Mouse (Mus musculus) hindbrain, embryonic 12.5 days (tissue): ENCODE measurements around the gene Slc35g3. TPM values are rescaled to one million over a fixed set of nuclear protein-coding genes. Genes with fewer than 3 reads are reported as not detected.

Experiments
- ATAC-seq: fragments of 200-750 bp; cut with Nextera tagmentation; 2 replicates; pipeline ENCODE4 v1.8.0; 2017; ENCODE audit warnings: moderate TSS enrichment; ENCODE audit not compliant: low FRiP score
- H3K27ac ChIP-seq: fragments of 300-500 bp; sonication (generic); 2 replicates; pipeline ENCODE4 v1.5.1; 2016; ENCODE audit warnings: mild to moderate bottlenecking
- H3K27me3 ChIP-seq: fragments of 300-500 bp; sonication (generic); 2 replicates; pipeline ENCODE4 v1.6.1; 2016; ENCODE audit warnings: mild to moderate bottlenecking
- H3K36me3 ChIP-seq: fragments of 300-500 bp; sonication (generic); 2 replicates; pipeline ENCODE4 v1.6.1; 2016; ENCODE audit warnings: mild to moderate bottlenecking
- H3K4me1 ChIP-seq: fragments of 300-500 bp; sonication (generic); 2 replicates; pipeline ENCODE4 v1.6.1; 2016
- H3K4me2 ChIP-seq: fragments of 300-500 bp; sonication (generic); replicated peaks from 2 replicates; pipeline ENCODE4 v1.6.1; 2016; ENCODE audit warnings: mild to moderate bottlenecking
- H3K4me3 ChIP-seq: fragments of 300-500 bp; sonication (generic); 2 replicates; pipeline ENCODE4 v1.5.1; 2016; ENCODE audit warnings: mild to moderate bottlenecking
- H3K9ac ChIP-seq: fragments of 300-500 bp; sonication (generic); 2 replicates; pipeline ENCODE4 v1.6.1; 2016; ENCODE audit warnings: mild to moderate bottlenecking, moderate library complexity
- H3K9me3 ChIP-seq: fragments of 300-500 bp; sonication (generic); replicated peaks from 2 replicates; pipeline ENCODE4 v1.6.1; 2016; ENCODE audit warnings: mild to moderate bottlenecking
- WGBS: fragments of 180-500 bp; shearing (Covaris S2); methylation state at CpG from one replicate; pipeline ENCODE4 v1.1.7; 2016; 5-methylcytosine and 5-hydroxymethylcytosine counted together
- polyA plus RNA-seq: library from polyadenylated mRNA; unstranded; fragments of >200 nt; fragmentation: Nextera tagmentation; extraction: Ambion mirVana; gene quantifications from 2 replicates; pipeline ENCODE4 v1.2.1, GENCODE M21; 2016

Slc35g3 gene
- polyA plus RNA-seq, 1 experiment from 2014 or later: 0.61 TPM

DNA sequence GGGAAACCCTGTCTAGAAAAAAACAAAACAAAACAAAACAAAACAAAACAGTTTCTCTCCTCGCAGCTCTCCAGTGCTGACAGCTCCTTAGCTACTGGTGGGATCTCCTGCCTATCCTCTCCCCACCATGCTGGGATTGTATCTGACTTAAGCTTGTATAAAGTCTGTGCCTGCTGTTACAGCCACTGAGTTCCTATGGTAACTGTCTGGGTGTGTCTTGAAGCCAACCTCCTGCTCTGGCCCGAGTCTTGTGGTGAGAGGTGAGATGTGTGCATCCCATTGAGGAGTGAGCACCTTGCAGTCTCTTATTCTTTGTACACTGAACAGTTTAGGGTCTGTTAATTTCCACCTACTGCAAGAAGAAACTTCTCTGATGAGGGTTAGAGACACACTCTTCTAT, 38.7 kb downstream of the Slc35g3 start:
- no peak overlapping the region for H3K27ac ChIP-seq
- no peak overlapping the region for H3K9ac ChIP-seq
- H3K9me3 ChIP-seq: no peaks in the 10 kb centered on the region
- H3K4me3 ChIP-seq: no peak overlapping the region
- H3K4me1 ChIP-seq: 0 out of 2 replicates have a peak, but pooled peaks cover 5% of the 10 kb centered on the region
- no peak overlapping the region for H3K4me2 ChIP-seq
- no peak for ATAC-seq
- WGBS: 47% methylated on average over 2 of the region's 2 CpGs
- H3K36me3 ChIP-seq: no peaks in the 10 kb centered on the region
- H3K27me3 ChIP-seq: no peaks in the 10 kb centered on the region

DNA sequence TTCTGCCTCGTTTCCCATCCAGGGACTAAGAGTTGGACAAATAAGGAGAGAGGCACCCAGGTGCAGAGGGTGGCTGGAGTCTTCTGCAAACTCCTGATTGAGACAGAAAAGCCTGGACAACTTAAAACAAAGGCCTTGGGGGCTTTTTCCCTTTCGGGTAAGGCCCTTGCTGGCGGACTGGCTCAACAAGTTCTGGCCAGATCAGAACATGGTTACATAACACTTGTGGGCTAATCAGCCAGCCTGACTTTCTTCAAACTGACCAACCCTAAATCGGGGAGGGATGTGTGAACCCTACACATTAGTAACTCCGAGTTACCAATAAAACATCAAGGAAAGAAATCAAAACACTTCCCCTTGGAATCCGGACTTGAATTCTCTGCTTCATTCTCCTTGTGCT, 40.9 kb downstream of the Slc35g3 start:
- H3K27ac ChIP-seq: no peak overlapping the region
- H3K9me3 ChIP-seq: no peaks in the 10 kb centered on the region
- H3K4me1 ChIP-seq: peaks cover 9% of the 10 kb centered on the region
- no peak overlapping the region for H3K4me3 ChIP-seq
- H3K4me2 ChIP-seq: no peak overlapping the region
- 84% methylated on average over 6 of the region's 6 CpGs for WGBS
- H3K36me3 ChIP-seq: no peaks in the 10 kb centered on the region
- ATAC-seq: no peak
- H3K27me3 ChIP-seq: no peaks in the 10 kb centered on the region
- no peak overlapping the region for H3K9ac ChIP-seq

DNA sequence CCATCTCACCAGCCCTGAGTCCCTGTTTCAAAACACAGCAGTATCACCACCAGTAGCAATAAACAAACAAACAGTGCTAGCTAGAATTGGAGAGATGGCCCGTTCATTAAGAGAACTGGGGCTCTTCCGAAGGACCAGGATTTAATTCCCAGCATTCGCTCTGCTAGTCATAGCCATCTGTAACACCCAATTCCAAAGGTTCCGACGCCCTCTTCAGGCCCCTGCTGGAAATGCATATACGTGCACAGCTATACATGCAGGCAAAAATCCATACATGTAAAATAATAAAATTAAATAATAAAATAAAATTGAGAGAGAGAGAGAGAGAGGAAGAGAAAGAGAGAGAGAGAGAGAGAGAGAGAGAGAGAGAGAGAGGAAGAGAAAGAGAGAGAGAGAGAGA, 42.3 kb downstream of the Slc35g3 start:
- Histone ChIP-seq H3K4me2 (no peak overlapping the region), H3K4me1 (peaks cover 12% of the 10 kb centered on the region), H3K27me3 (no peaks in the 10 kb centered on the region), H3K9ac (no peak overlapping the region), H3K27ac (no peak overlapping the region), H3K4me3 (no peak overlapping the region), H3K36me3 (no peaks in the 10 kb centered on the region), H3K9me3 (no peaks in the 10 kb centered on the region)
- 66% methylated on average over 6 of the region's 6 CpGs for WGBS
- no peak for ATAC-seq

DNA sequence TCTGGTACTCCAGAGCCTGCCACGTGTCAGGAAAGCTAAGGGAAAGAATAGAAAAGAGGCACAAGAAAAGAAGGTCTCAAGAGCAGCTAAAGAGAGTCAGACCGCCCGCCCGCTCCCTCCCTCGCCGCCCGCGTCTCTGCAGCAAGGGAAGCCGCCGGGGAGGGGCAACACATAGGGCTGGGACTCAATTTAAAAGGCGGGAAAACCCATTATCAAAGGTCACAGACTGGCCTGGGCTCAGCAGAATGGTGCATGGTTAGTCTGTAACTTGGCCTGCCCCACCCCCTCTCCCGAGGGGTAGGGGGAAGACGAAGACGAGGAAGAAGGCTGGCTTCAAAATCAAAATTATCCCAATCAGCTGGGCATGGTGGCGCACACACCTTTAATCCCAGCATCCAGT, 43.1 kb downstream of the Slc35g3 start:
- peaks cover 12% of the 10 kb centered on the region for H3K4me1 ChIP-seq
- H3K9ac ChIP-seq: no peak overlapping the region
- H3K4me2 ChIP-seq: 0 out of 2 replicates have a peak overlapping the region, but pooled peaks have one; percentile 3
- H3K9me3 ChIP-seq: no peaks in the 10 kb centered on the region
- no peaks in the 10 kb centered on the region for H3K36me3 ChIP-seq
- 0 out of 2 replicates have a peak, but pooled peaks cover under 1% of the 10 kb centered on the region for H3K27me3 ChIP-seq
- H3K4me3 ChIP-seq: no peak overlapping the region
- 29% methylated on average over 15 of the region's 15 CpGs for WGBS
- no peak overlapping the region for H3K27ac ChIP-seq
- ATAC-seq: no peak

DNA sequence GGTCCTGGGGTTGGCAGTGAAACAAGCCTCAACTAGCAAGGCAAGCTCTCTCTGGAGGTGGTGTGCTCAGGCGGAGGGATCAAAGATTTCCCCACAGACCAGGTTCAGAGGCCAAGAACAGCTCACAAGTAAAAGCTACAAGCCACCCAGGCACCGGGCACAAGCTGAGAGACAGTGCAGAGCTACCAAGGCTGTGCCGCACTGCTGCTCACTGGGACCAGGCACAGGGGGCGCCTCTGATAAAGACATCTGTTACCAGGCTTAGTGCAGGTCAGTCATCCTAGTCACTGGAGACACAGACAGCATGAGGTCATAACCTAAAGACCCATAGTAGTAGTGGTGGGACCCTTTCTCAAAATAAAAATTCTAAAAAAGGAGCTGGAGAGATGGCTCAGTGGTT, 44.8 kb downstream of the Slc35g3 start:
- H3K27ac ChIP-seq: no peak overlapping the region
- no peak overlapping the region for H3K4me3 ChIP-seq
- H3K9ac ChIP-seq: no peak overlapping the region
- no peak for ATAC-seq
- H3K36me3 ChIP-seq: no peaks in the 10 kb centered on the region
- peaks cover 12% of the 10 kb centered on the region for H3K4me1 ChIP-seq
- H3K9me3 ChIP-seq: no peaks in the 10 kb centered on the region
- H3K27me3 ChIP-seq: 0 out of 2 replicates have a peak, but pooled peaks cover 2% of the 10 kb centered on the region
- WGBS: 59% methylated on average over 4 of the region's 4 CpGs
- no peak overlapping the region for H3K4me2 ChIP-seq

DNA sequence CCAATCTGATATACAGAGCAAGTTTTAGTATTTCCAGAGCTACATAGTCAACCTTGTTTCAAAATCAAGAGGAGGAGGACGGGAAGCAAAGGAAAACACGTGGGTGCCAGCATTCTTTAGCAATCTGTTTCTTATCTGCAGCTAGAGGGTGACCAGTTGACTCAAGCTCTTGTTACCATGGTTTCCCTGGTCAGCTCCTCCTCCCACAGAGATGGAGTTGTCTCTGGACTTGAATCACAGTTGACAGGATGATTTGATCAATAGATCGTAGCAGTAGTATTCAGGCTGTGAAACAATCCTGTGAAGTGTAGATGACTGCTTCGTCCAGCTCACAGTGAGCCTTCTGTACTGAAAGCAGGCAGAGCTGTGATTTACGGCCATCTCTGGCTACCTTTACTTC, 45.8 kb downstream of the Slc35g3 start:
- Histone ChIP-seq H3K4me3 (no peak overlapping the region), H3K9me3 (no peaks in the 10 kb centered on the region), H3K4me1 (peaks cover 12% of the 10 kb centered on the region), H3K9ac (no peak overlapping the region), H3K4me2 (no peak overlapping the region), H3K27me3 (0 out of 2 replicates have a peak, but pooled peaks cover 2% of the 10 kb centered on the region), H3K27ac (no peak overlapping the region), H3K36me3 (no peaks in the 10 kb centered on the region)
- WGBS: 21% methylated on average over 5 of the region's 5 CpGs
- no peak for ATAC-seq

DNA sequence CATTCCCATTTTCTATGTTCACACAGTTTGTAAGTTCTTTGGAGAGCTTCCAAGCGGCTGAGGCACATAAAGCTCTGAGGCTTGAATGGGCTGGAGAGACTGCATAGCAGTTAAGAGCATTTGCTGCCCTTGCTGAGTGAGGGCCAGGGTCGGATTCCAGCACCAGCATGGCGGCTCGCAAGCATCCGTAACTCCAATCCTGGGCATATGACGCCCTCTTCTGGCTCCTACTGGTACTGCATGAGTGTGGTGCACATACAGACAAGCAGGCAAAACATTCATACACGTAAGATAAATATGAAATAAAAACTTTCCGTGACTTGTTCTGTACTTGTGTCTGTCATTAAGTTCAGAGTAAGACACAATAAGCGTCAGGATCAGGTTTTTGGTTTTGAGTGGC, 46.3 kb downstream of the Slc35g3 start:
- 52% methylated on average over 9 of the region's 9 CpGs for WGBS
- ATAC-seq: no peak
- Histone ChIP-seq H3K27ac (no peak overlapping the region), H3K4me2 (no peak overlapping the region), H3K4me3 (no peak overlapping the region), H3K36me3 (no peaks in the 10 kb centered on the region), H3K9ac (no peak overlapping the region), H3K9me3 (no peaks in the 10 kb centered on the region), H3K27me3 (0 out of 2 replicates have a peak, but pooled peaks cover 2% of the 10 kb centered on the region), H3K4me1 (peaks cover 12% of the 10 kb centered on the region)

DNA sequence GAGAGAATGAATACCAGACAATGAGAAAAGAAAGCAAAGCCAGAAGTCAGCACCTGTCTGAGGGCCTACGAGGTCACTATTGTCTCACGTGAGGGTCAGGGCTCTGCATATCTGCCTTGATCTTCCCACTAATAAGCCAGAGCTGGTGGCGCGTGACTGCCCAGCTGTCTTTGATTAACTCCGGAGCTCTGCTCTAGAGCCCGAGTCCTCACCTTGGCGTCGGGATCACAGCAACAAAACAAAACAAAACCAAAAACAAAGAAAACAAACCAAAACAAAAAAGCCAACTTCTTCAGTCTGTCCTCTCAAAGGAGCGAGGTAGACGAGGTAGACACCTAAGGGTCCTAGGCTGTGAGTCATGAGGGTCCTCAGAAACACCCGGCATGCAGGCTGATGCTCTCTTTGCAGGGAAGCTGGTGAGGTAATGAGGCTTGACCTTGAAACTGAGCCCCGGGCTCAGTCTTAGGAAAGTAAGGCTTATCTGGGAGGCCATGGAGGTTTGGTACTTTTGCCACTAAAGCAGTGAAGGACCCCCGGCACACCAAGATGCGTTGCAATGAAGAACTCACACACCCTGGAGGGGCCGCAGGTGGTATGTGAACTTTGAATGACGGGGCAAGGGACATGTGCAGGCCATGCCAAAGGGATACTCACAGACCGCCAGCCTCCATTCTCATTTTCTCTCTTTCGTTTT, 47.0 kb downstream of the Slc35g3 start:
- no peak overlapping the region for H3K9ac ChIP-seq
- no peak overlapping the region for H3K4me3 ChIP-seq
- H3K4me1 ChIP-seq: peaks cover 12% of the 10 kb centered on the region
- H3K9me3 ChIP-seq: no peaks in the 10 kb centered on the region
- H3K27me3 ChIP-seq: 0 out of 2 replicates have a peak, but pooled peaks cover 2% of the 10 kb centered on the region
- ATAC-seq: no peak
- no peaks in the 10 kb centered on the region for H3K36me3 ChIP-seq
- no peak overlapping the region for H3K4me2 ChIP-seq
- 69% methylated on average over 18 of the region's 18 CpGs for WGBS
- H3K27ac ChIP-seq: no peak overlapping the region

DNA sequence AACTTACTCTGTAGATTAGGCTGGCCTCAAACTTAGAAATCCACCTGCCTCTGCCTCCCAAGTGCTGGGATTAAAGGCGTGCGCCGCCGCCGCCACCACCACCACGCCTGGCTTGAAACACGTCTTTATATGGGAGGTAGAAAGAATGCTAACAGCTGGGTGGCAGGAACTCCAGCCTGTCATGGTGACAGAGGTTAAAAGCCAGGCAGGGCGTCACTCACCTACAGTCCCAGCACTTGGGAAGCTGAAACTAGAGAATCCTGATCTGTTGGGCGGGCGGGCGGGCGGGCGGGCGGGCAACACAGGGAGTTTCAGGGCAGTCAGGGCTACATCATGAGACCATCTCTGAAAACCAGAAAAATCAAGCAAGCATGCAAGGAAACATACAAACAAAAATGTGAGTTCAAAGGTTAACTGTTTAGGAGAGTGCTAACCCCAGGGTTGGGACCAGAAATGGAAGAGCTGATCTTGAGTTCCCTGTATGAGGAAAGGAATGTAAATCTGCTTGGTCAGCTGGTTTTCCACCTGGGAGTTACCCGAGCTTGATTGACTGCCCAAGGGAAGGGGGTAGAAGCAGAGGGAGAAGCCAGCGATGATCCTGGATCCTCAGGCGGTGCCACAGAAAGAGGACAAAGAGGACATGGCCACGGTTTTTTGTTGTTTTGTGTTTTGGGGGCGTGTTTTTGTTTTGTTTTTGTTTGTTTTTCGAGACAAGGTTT, 48.7 kb downstream of the Slc35g3 start:
- Histone ChIP-seq H3K4me1 (peaks cover 7% of the 10 kb centered on the region), H3K27ac (no peak overlapping the region), H3K4me3 (no peak overlapping the region), H3K27me3 (0 out of 2 replicates have a peak, but pooled peaks cover 2% of the 10 kb centered on the region), H3K36me3 (no peaks in the 10 kb centered on the region), H3K9me3 (no peaks in the 10 kb centered on the region), H3K9ac (no peak overlapping the region), H3K4me2 (no peak overlapping the region)
- ATAC-seq: no peak
- 74% methylated on average over 20 of the region's 20 CpGs for WGBS

DNA sequence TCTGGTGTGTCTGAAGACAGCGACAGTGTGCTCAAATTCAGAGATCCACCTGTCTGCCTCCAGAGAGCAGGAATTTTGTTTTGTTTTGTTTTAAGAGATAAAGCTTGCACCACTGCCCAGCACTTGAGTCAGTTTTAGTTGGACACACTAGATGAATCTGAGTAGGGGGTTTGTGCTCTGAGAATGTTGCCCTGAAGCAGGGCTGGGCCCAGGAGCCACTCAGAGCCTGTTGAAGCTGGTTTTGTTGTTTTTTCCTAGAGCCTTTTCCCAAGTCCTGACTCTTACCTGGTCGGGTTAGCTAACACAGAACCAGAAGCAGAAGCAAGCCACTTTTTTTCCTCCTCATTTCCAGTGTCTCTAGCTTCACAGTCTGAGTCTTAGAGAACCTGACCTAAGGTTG, 50.7 kb downstream of the Slc35g3 start:
- 80% methylated on average over 2 of the region's 2 CpGs for WGBS
- Histone ChIP-seq H3K27ac (no peak overlapping the region), H3K9ac (no peak overlapping the region), H3K4me1 (peaks cover 5% of the 10 kb centered on the region), H3K36me3 (no peaks in the 10 kb centered on the region), H3K27me3 (0 out of 2 replicates have a peak, but pooled peaks cover 2% of the 10 kb centered on the region), H3K4me2 (no peak overlapping the region), H3K9me3 (no peaks in the 10 kb centered on the region), H3K4me3 (no peak overlapping the region)
- ATAC-seq: no peak

DNA sequence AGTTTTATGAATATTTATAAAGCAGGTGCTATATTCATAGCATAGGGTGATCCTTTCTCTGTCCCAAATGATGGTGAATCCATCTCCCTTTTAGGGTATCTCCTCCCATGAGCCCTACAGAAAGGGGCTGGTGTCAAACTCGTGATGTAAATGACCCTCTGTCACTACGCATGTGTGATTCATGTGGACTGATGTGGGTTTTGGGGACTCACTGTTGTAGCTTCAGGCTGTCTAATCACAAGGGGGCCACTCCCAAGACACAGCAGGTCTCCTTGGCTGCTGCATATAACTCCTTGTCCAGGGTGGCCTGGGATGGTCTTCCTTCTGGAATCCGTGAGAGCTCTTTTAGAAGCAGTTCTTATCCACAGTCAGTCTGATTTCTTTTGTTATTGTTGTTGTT, 51.3 kb downstream of the Slc35g3 start:
- H3K4me3 ChIP-seq: no peak overlapping the region
- WGBS: 69% methylated on average over 3 of the region's 3 CpGs
- H3K36me3 ChIP-seq: no peaks in the 10 kb centered on the region
- no peak overlapping the region for H3K4me2 ChIP-seq
- ATAC-seq: no peak
- no peaks in the 10 kb centered on the region for H3K4me1 ChIP-seq
- H3K9ac ChIP-seq: no peak overlapping the region
- H3K27ac ChIP-seq: no peak overlapping the region
- no peaks in the 10 kb centered on the region for H3K9me3 ChIP-seq
- H3K27me3 ChIP-seq: 0 out of 2 replicates have a peak, but pooled peaks cover 2% of the 10 kb centered on the region
